Mouse (Mus musculus): ENCODE measurements around the gene Nphp1. TPM values are rescaled to one million over a fixed set of nuclear protein-coding genes. Genes with fewer than 3 reads are reported as not detected.

The Nphp1 gene
- polyA plus RNA-seq, 1 experiment from 2014 or later: 39.7 TPM

GRCm38 (mm10) chr2:127740756-127741519, 47.8 kb downstream of the Nphp1 start:
- no peak overlapping the region for H3K9ac ChIP-seq
- no peak overlapping the region for H3K4me3 ChIP-seq
- ATAC-seq (ENCODE audit: borderline replicate concordance, extremely low read depth, low FRiP score, low TSS enrichment): no peak
- 0 out of 2 replicates have a peak, but pooled peaks cover 2% of the 10 kb centered on the region for H3K36me3 ChIP-seq
- H3K9me3 ChIP-seq: no peaks in the 10 kb centered on the region
- no peaks in the 10 kb centered on the region for H3K4me1 ChIP-seq
- no peak overlapping the region for H3K27ac ChIP-seq
- no peak overlapping the region for H3K4me2 ChIP-seq
- WGBS: 78% methylated on average over 9 of the region's 9 CpGs
- H3K27me3 ChIP-seq: no peaks in the 10 kb centered on the region

GRCm38 (mm10) chr2:127737885-127738284, 50.8 kb downstream of the Nphp1 start:
- no peak for ATAC-seq (ENCODE audit: borderline replicate concordance, extremely low read depth, low FRiP score, low TSS enrichment)
- no peak overlapping the region for H3K27ac ChIP-seq
- H3K27me3 ChIP-seq: no peaks in the 10 kb centered on the region
- no peak overlapping the region for H3K9ac ChIP-seq
- no peak overlapping the region for H3K4me3 ChIP-seq
- H3K4me1 ChIP-seq: no peaks in the 10 kb centered on the region
- H3K36me3 ChIP-seq: 0 out of 2 replicates have a peak, but pooled peaks cover 2% of the 10 kb centered on the region
- H3K4me2 ChIP-seq: no peak overlapping the region
- H3K9me3 ChIP-seq: no peaks in the 10 kb centered on the region
- WGBS: 65% methylated on average over 3 of the region's 3 CpGs

- H3K27ac ChIP-seq: no peak overlapping the region
- no peak for ATAC-seq (ENCODE audit: borderline replicate concordance, extremely low read depth, low FRiP score, low TSS enrichment)
- 0 out of 2 replicates have a peak, but pooled peaks cover 2% of the 10 kb centered on the region for H3K36me3 ChIP-seq
- H3K4me1 ChIP-seq: no peaks in the 10 kb centered on the region
- H3K4me2 ChIP-seq: no peak overlapping the region
- H3K9me3 ChIP-seq: no peaks in the 10 kb centered on the region
- no peak overlapping the region for H3K4me3 ChIP-seq
- WGBS: 68% methylated on average over 6 of the region's 6 CpGs
- no peaks in the 10 kb centered on the region for H3K27me3 ChIP-seq
- no peak overlapping the region for H3K9ac ChIP-seq
These were observed 52.0 kb downstream of the Nphp1 start for GRCm38 (mm10) chr2:127736631-127737209.

- no peaks in the 10 kb centered on the region for H3K27me3 ChIP-seq
- H3K9ac ChIP-seq: no peak overlapping the region
- H3K27ac ChIP-seq: no peak overlapping the region
- no peak for ATAC-seq (ENCODE audit: borderline replicate concordance, extremely low read depth, low FRiP score, low TSS enrichment)
- H3K4me2 ChIP-seq: no peak overlapping the region
- no peak overlapping the region for H3K4me3 ChIP-seq
- H3K4me1 ChIP-seq: peaks cover under 1% of the 10 kb centered on the region; the same call in 1 of the 2 replicates
- no peaks in the 10 kb centered on the region for H3K9me3 ChIP-seq
- 69% methylated on average over 9 of the region's 9 CpGs for WGBS
- no peaks in the 10 kb centered on the region for H3K36me3 ChIP-seq
These were observed 53.1 kb downstream of the Nphp1 start for GRCm38 (mm10) chr2:127735512-127736145.

- H3K9me3 ChIP-seq: no peaks in the 10 kb centered on the region
- no peak overlapping the region for H3K27ac ChIP-seq
- H3K9ac ChIP-seq: no peak overlapping the region
- no peak overlapping the region for H3K4me3 ChIP-seq
- no peak overlapping the region for H3K4me2 ChIP-seq
- H3K36me3 ChIP-seq: no peaks in the 10 kb centered on the region
- WGBS: 76% methylated on average over 5 of the region's 5 CpGs
- no peaks in the 10 kb centered on the region for H3K27me3 ChIP-seq
- H3K4me1 ChIP-seq: peaks cover 8% of the 10 kb centered on the region; the same call in 1 of the 2 replicates
- no peak for ATAC-seq (ENCODE audit: borderline replicate concordance, extremely low read depth, low FRiP score, low TSS enrichment)
These were observed 53.8 kb downstream of the Nphp1 start for GRCm38 (mm10) chr2:127734889-127735288.

- no peaks in the 10 kb centered on the region for H3K27me3 ChIP-seq
- no peak overlapping the region for H3K9ac ChIP-seq
- ATAC-seq (ENCODE audit: borderline replicate concordance, extremely low read depth, low FRiP score, low TSS enrichment): peak; percentile 39; the same call in 1 of the 2 replicates
- WGBS: 53% methylated on average over 7 of the region's 7 CpGs
- no peaks in the 10 kb centered on the region for H3K9me3 ChIP-seq
- peaks cover 20% of the 10 kb centered on the region for H3K4me1 ChIP-seq
- no peak overlapping the region for H3K27ac ChIP-seq
- no peaks in the 10 kb centered on the region for H3K36me3 ChIP-seq
- H3K4me3 ChIP-seq: no peak overlapping the region
- H3K4me2 ChIP-seq: 0 out of 2 replicates have a peak overlapping the region, but pooled peaks have one; percentile 39
These were observed 58.2 kb downstream of the Nphp1 start for GRCm38 (mm10) chr2:127730301-127730997.

- Histone ChIP-seq H3K4me3 (peak within 1 kb of the TSS; percentile 18), H3K36me3 (no peaks in the 10 kb centered on the region), H3K4me1 (peaks cover 20% of the 10 kb centered on the region), H3K4me2 (peak within 1 kb of the TSS; percentile 39), H3K9ac (no peak within 1 kb of the TSS), H3K27me3 (no peaks in the 10 kb centered on the region), H3K9me3 (no peaks in the 10 kb centered on the region), H3K27ac (peak within 1 kb of the TSS; percentile 41; the same call in 1 of the 2 replicates)
- no peak for ATAC-seq (ENCODE audit: borderline replicate concordance, extremely low read depth, low FRiP score, low TSS enrichment)
- WGBS: 6% methylated on average over 26 of the region's 26 CpGs
These were observed 59.0 kb downstream of the Nphp1 start, which contains the start of gene Mall for GRCm38 (mm10) chr2:127729671-127730070. Gene Mall, minus strand, starts transcription at chr2:127729932.

- Histone ChIP-seq H3K27me3 (no peaks in the 10 kb centered on the region), H3K4me1 (peaks cover 20% of the 10 kb centered on the region), H3K9ac (no peak overlapping the region), H3K4me2 (peak overlapping the region; percentile 39; the same call in 1 of the 2 replicates), H3K9me3 (no peaks in the 10 kb centered on the region), H3K4me3 (no peak overlapping the region; the same call in 1 of the 2 replicates), H3K36me3 (no peaks in the 10 kb centered on the region), H3K27ac (peak overlapping the region; percentile 41; the same call in 1 of the 2 replicates)
- ATAC-seq (ENCODE audit: borderline replicate concordance, extremely low read depth, low FRiP score, low TSS enrichment): no peak
- 34% methylated on average over 15 of the region's 15 CpGs for WGBS
These were observed 59.8 kb downstream of the Nphp1 start for GRCm38 (mm10) chr2:127728661-127729450.

- H3K4me3 ChIP-seq: no peak overlapping the region
- WGBS: 56% methylated on average over 6 of the region's 6 CpGs
- no peak overlapping the region for H3K9ac ChIP-seq
- H3K27me3 ChIP-seq: no peaks in the 10 kb centered on the region
- H3K36me3 ChIP-seq: no peaks in the 10 kb centered on the region
- H3K27ac ChIP-seq: peak overlapping the region; percentile 41; the same call in 1 of the 2 replicates
- no peak for ATAC-seq (ENCODE audit: borderline replicate concordance, extremely low read depth, low FRiP score, low TSS enrichment)
- no peak overlapping the region for H3K4me2 ChIP-seq
- no peaks in the 10 kb centered on the region for H3K9me3 ChIP-seq
- H3K4me1 ChIP-seq: peaks cover 23% of the 10 kb centered on the region
These were observed 60.6 kb downstream of the Nphp1 start for GRCm38 (mm10) chr2:127728146-127728545.

GRCm38 (mm10) chr2:127723193-127723592, 65.5 kb downstream of the Nphp1 start:
- Histone ChIP-seq H3K36me3 (no peaks in the 10 kb centered on the region), H3K4me3 (no peak overlapping the region), H3K27me3 (no peaks in the 10 kb centered on the region), H3K27ac (peak overlapping the region; percentile 90), H3K9me3 (no peaks in the 10 kb centered on the region), H3K9ac (no peak overlapping the region), H3K4me1 (peaks cover 30% of the 10 kb centered on the region), H3K4me2 (no peak overlapping the region)
- no peak for ATAC-seq (ENCODE audit: borderline replicate concordance, extremely low read depth, low FRiP score, low TSS enrichment)
- 51% methylated on average over 4 of the region's 4 CpGs for WGBS

Data from lung, embryonic 15.5 days (tissue).